Mouse (Mus musculus) thymus, adult 2 months (tissue): ENCODE results near the gene Ick. TPM values are rescaled to one million over a fixed set of nuclear protein-coding genes. Genes with fewer than 3 reads are reported as not detected.

Experiments used
- DNase-seq: peaks from one replicate; pipeline ENCODE4 v3.0.0; 2021
- H3K27ac ChIP-seq: fragments of 200-500 bp; 2 replicates; pipeline ENCODE4 v1.5.1; 2012; ENCODE audit warnings: low read length, control low read depth; ENCODE audit not compliant: control insufficient read depth, insufficient read depth
- H3K27me3 ChIP-seq: fragments of 200-500 bp; 2 replicates; pipeline ENCODE4 v1.6.1; 2012; ENCODE audit warnings: mild to moderate bottlenecking, low read length, moderate library complexity, mixed read lengths; ENCODE audit not compliant: control insufficient read depth, insufficient read depth
- H3K36me3 ChIP-seq: fragments of 200-500 bp; 2 replicates; pipeline ENCODE4 v1.6.1; 2012; ENCODE audit warnings: mild to moderate bottlenecking, low read length, moderate library complexity; ENCODE audit not compliant: control insufficient read depth, insufficient read depth
- H3K4me1 ChIP-seq: fragments of 200-500 bp; replicated peaks from 2 replicates; pipeline ENCODE4 v1.6.1; 2012; ENCODE audit warnings: low read length; ENCODE audit not compliant: control insufficient read depth, insufficient read depth
- H3K4me3 ChIP-seq: fragments of 200-500 bp; 2 replicates; pipeline ENCODE4 v1.5.1; 2012; ENCODE audit warnings: mild to moderate bottlenecking, low read length, control low read depth, moderate library complexity; ENCODE audit not compliant: control insufficient read depth, insufficient read depth
- CTCF ChIP-seq: fragments of 200-500 bp; IDR thresholded peaks from 2 replicates; pipeline ENCODE4 v1.5.1; 2012; ENCODE audit warnings: mild to moderate bottlenecking, control low read depth, low read length, moderate library complexity, borderline replicate concordance; ENCODE audit not compliant: control insufficient read depth, poor library complexity, insufficient read depth; ENCODE audit errors: extremely low read depth
- POLR2A ChIP-seq: fragments of 200-500 bp; IDR thresholded peaks from 2 replicates; pipeline ENCODE4 v1.6.1; 2012; ENCODE audit warnings: mild to moderate bottlenecking, low read length, control low read depth, moderate library complexity; ENCODE audit not compliant: control insufficient read depth, poor library complexity, insufficient read depth; ENCODE audit errors: extremely low read depth
- WGBS: fragments of 180-500 bp; shearing (Covaris S2); methylation state at CpG from one replicate; pipeline ENCODE4 v1.1.7; 2018; 5-methylcytosine and 5-hydroxymethylcytosine counted together
- polyA plus RNA-seq: library from polyadenylated mRNA; depleted of rRNA; stranded (reverse); fragments of >200 nt; gene quantifications from 2 replicates; pipeline ENCODE4 v1.2.3, GENCODE M21; 2012

Gene Ick
- polyA plus RNA-seq, 1 experiment = 14.5 TPM

DNA sequence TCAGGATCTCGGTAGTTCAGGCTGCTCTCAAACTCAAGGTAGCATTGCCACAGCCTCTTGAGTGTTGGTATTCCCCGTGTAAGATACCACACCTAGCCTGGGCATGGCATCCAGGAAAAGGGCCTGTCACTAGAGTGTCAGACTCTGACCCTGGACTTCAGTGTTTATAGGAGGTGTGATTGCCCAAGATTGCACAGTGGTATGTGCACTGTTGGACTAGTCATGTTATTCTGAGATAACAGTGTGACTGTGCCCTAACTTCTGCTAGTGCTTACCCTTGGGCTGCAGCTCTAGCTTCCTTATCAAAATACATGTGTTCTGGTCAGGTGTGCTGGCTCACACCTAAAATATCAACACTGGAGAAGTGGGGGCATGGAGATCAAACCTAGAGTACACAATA, 8.7 kb downstream of the Ick start:
- TF ChIP-seq POLR2A (no peak), CTCF (no peak)
- no peaks in the 10 kb centered on the region for H3K27me3 ChIP-seq
- peaks cover 10% of the 10 kb centered on the region for H3K4me1 ChIP-seq
- no peak for DNase-seq
- H3K4me3 ChIP-seq = no peak overlapping the region
- WGBS = 98% methylated on average over 2 of the region's 2 CpGs
- H3K36me3 ChIP-seq = no peaks in the 10 kb centered on the region
- H3K27ac ChIP-seq = no peak overlapping the region

- 96% methylated on average over 8 of the region's 8 CpGs for WGBS
- no peak overlapping the region for H3K4me3 ChIP-seq
- no peaks in the 10 kb centered on the region for H3K27me3 ChIP-seq
- H3K27ac ChIP-seq = no peak overlapping the region
- H3K36me3 ChIP-seq = no peaks in the 10 kb centered on the region
- no peak for DNase-seq
- no peaks in the 10 kb centered on the region for H3K4me1 ChIP-seq
- no peak for TF ChIP-seq POLR2A
- TF ChIP-seq CTCF = no peak
Observed at GRCm38 (mm10) chr9:78121358-78121757, 12.4 kb downstream of the Ick start.

DNA sequence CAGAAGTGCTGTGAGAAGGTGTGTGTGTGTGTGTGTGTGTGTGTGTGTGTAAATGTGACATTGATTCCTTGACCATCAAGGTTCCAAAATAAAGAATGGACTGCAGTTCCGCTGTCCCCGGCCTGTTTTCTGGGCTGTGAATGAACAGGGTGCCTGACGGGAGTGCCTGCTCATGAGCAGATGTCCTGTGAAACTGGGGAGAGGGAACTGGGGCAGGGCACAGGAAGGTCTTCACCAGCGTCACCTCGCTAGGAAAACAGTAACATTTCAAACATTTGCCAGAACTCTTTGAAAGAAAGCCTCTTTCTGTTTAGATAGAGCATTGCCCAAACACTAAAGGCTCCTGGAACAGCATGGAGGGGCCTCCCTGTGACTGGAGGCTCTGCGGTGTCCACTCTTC, 13.0 kb downstream of the Ick start:
- Histone ChIP-seq H3K4me3 (no peak overlapping the region), H3K27me3 (no peaks in the 10 kb centered on the region), H3K4me1 (no peaks in the 10 kb centered on the region), H3K36me3 (no peaks in the 10 kb centered on the region), H3K27ac (no peak overlapping the region)
- no peak for DNase-seq
- WGBS = 95% methylated on average over 6 of the region's 6 CpGs
- no peak for TF ChIP-seq CTCF
- no peak for TF ChIP-seq POLR2A

DNA sequence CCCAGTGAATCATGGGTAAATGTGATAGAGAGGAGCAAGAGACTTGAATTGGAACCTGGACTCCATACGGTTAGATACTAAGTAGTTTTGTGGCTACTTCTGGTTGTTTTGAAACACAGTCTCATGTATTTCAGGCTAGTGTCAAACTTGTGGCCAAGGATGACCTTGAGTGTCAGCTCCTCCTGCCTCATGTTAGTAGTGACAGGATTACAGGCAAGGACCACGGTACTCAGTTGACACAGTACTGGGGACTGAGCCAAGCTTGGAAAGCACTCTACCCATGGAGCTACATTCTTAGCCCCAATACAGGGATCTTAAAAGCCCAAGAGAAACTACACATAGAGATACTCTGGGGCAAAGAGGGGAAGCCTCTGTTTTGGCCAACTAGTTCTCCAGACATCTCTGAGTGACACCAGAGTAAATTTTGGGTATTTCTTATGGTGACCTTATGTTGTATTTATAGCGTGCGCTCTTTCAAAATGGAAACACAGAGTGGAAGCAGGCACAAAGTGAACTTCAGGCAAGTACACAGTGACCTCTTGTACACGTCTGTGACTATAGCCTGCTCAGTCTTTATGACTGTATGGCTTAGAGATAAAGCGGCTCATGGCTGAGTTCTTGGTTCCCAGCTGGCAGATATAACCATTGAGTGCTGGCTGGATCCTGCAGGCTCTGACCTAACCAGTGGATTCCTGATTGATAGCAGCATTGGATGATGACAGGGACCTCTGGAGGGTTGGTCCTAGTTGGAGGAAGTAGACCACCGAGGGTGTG, 14.1 kb downstream of the Ick start:
- no peak overlapping the region for H3K4me3 ChIP-seq
- TF ChIP-seq CTCF (no peak), POLR2A (no peak)
- DNase-seq = no peak
- H3K27ac ChIP-seq = no peak overlapping the region
- no peaks in the 10 kb centered on the region for H3K27me3 ChIP-seq
- H3K36me3 ChIP-seq = no peaks in the 10 kb centered on the region
- H3K4me1 ChIP-seq = no peaks in the 10 kb centered on the region
- WGBS = 95% methylated on average over 7 of the region's 7 CpGs

DNA sequence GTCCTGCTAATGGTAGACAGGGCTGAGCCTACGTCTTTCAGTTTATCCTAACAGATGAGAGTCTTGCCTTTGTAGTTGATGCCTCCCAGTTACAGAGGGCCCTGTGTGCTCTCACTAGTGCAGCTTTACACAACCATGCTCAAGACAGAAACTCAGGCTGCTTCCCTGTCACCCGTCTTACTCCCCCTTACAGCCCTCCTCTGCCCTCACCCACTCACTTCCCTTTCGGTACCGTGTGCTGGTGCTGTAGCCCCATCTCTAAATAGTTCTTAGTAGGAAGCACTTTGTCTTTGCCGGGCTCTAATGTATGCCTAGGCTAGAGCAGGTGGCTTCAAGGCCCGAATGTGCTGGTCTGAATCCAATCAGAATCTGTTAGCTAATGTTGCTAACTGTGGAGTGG, 15.3 kb downstream of the Ick start:
- DNase-seq = no peak
- no peaks in the 10 kb centered on the region for H3K4me1 ChIP-seq
- no peaks in the 10 kb centered on the region for H3K27me3 ChIP-seq
- no peak overlapping the region for H3K4me3 ChIP-seq
- H3K36me3 ChIP-seq = no peaks in the 10 kb centered on the region
- no peak overlapping the region for H3K27ac ChIP-seq
- WGBS = 68% methylated on average over 6 of the region's 6 CpGs
- TF ChIP-seq CTCF (no peak), POLR2A (no peak)

DNA sequence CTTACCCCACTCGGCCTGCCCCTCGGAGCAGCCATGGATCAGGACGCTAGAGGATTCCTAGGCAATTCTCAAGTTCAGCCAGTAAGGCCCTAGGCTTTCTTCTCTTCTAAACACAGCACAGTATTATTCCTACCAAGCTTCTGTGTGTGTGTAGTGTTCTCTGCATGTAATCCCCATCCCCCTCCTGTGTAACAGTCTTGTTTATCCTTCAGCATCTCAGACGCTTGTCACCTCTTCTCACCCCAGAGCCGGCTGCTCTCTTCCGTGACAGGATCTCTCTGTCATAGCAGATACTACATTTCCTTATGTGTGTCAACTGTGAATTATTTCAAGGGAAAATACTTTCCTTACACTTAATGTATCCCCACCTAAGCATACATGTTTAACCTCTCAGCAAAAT, 17.0 kb downstream of the Ick start:
- no peak for DNase-seq
- H3K27ac ChIP-seq = no peak overlapping the region
- 94% methylated on average over 6 of the region's 6 CpGs for WGBS
- no peak overlapping the region for H3K4me3 ChIP-seq
- H3K27me3 ChIP-seq = no peaks in the 10 kb centered on the region
- no peak for TF ChIP-seq CTCF
- TF ChIP-seq POLR2A = no peak
- no peaks in the 10 kb centered on the region for H3K4me1 ChIP-seq
- no peaks in the 10 kb centered on the region for H3K36me3 ChIP-seq

- H3K27ac ChIP-seq = no peak overlapping the region
- no peaks in the 10 kb centered on the region for H3K27me3 ChIP-seq
- WGBS = 94% methylated on average over 10 of the region's 10 CpGs
- DNase-seq = no peak
- TF ChIP-seq CTCF (no peak), POLR2A (no peak)
- H3K4me3 ChIP-seq = no peak overlapping the region
- H3K4me1 ChIP-seq = no peaks in the 10 kb centered on the region
- H3K36me3 ChIP-seq = no peaks in the 10 kb centered on the region
Observed at GRCm38 (mm10) chr9:78126643-78127042, 17.7 kb downstream of the Ick start.
